Mouse (Mus musculus) neural tube, embryonic 12.5 days (tissue): ENCODE measurements around the gene Gzmb. TPM values are rescaled to one million over a fixed set of nuclear protein-coding genes. Genes with fewer than 3 reads are reported as not detected.
"Not testable (repeated sequence)": the region's sequence is repeated elsewhere in the genome, so short reads cannot be mapped to it uniquely, and the experiment has no call there.

Experiments
- ATAC-seq: fragments of 200-750 bp; cut with Nextera tagmentation; 2 replicates; pipeline ENCODE4 v1.8.0; 2017; ENCODE audit warnings: low read depth, mild to moderate bottlenecking, moderate TSS enrichment, moderate library complexity; ENCODE audit not compliant: low FRiP score
- H3K27ac ChIP-seq: fragments of 300-500 bp; sonication (generic); 2 replicates; pipeline ENCODE4 v1.5.1; 2016
- H3K27me3 ChIP-seq: fragments of 300-500 bp; sonication (generic); replicated peaks from 2 replicates; pipeline ENCODE4 v1.6.1; 2016; ENCODE audit warnings: mild to moderate bottlenecking
- H3K36me3 ChIP-seq: fragments of 300-500 bp; sonication (generic); 2 replicates; pipeline ENCODE4 v1.6.1; 2016; ENCODE audit warnings: mild to moderate bottlenecking
- H3K4me1 ChIP-seq: fragments of 300-500 bp; sonication (generic); 2 replicates; pipeline ENCODE4 v1.6.1; 2016
- H3K4me2 ChIP-seq: fragments of 300-500 bp; sonication (generic); replicated peaks from 2 replicates; pipeline ENCODE4 v1.6.1; 2016; ENCODE audit warnings: mild to moderate bottlenecking
- H3K4me3 ChIP-seq: fragments of 300-500 bp; sonication (generic); 2 replicates; pipeline ENCODE4 v1.5.1; 2016
- H3K9ac ChIP-seq: fragments of 300-500 bp; sonication (generic); 2 replicates; pipeline ENCODE4 v1.6.1; 2016; ENCODE audit warnings: mild to moderate bottlenecking
- H3K9me3 ChIP-seq: fragments of 300-500 bp; sonication (generic); 2 replicates; pipeline ENCODE4 v1.6.1; 2016; ENCODE audit warnings: mild to moderate bottlenecking
- WGBS: fragments of 180-500 bp; shearing (Covaris S2); methylation state at CpG from one replicate; pipeline ENCODE4 v1.1.7; 2016; 5-methylcytosine and 5-hydroxymethylcytosine counted together
- polyA plus RNA-seq: library from polyadenylated mRNA; unstranded; fragments of >200 nt; fragmentation: Nextera tagmentation; extraction: Ambion mirVana; gene quantifications from 2 replicates; pipeline ENCODE4 v1.2.1, GENCODE M21; 2016

Gzmb gene
- not detected in 2 replicates for polyA plus RNA-seq

DNA sequence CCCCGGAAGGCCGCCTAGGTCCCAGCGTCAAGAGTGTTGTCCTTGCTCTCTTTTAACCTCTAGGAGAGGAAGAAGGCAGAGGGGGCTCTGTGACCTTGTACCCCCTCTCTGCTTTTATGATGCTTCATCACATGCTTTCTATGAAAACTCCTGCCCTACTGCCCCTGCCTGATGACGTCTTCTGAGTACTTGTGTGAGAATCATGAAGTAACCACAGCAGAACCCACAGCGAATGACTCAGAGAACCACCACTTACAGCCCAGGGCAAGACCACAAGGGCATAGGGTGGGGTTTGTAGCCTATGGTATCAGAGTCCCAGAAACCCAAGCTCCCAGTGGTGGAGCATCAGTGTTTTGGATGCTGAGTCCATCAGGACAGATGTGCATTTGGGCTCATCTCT lies at the start of gene Gzmb:
Gene Gzmb (minus strand): TSS at position 108 of the 400 bp plus-strand sequence.
- H3K27me3 ChIP-seq = no peaks in the 10 kb centered on the region
- no peak within 1 kb of the TSS for H3K9ac ChIP-seq
- H3K27ac ChIP-seq = no peak within 1 kb of the TSS
- ATAC-seq = no peak
- H3K4me1 ChIP-seq = no peaks in the 10 kb centered on the region
- no peak within 1 kb of the TSS for H3K4me2 ChIP-seq
- H3K36me3 ChIP-seq = no peaks in the 10 kb centered on the region
- 92% methylated on average over 5 of the region's 5 CpGs for WGBS
- H3K9me3 ChIP-seq = no peaks in the 10 kb centered on the region
- H3K4me3 ChIP-seq = no peak within 1 kb of the TSS

- not testable (repeated sequence) for H3K36me3 ChIP-seq, H3K27ac ChIP-seq, H3K27me3 ChIP-seq, ATAC-seq, H3K9me3 ChIP-seq, H3K4me3 ChIP-seq, H3K4me2 ChIP-seq, H3K4me1 ChIP-seq, H3K9ac ChIP-seq
Measured at GRCm38 (mm10) chr14:56311801-56312200, 49.7 kb upstream of the Gzmb start.

DNA sequence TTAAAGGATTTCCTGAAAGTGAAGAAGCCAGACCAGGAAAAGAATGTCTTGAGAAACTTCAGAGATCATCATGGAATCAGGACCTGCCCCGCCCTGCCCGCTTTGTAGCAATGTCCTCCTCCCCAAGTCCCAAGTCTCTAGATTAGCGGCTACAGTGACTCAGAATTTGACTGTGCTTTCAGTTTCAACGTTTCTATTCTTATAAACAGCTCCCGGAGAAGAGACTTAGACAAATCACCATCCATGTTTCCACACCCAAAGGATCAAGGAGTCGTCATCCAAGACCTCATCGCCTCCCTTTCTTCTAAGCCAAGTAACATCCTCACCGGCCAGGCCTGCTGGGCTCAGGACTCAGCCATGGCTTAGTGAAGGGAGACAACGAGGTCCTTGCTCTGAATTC lies 48.2 kb upstream of the Gzmb start:
- no peaks in the 10 kb centered on the region for H3K36me3 ChIP-seq
- no peaks in the 10 kb centered on the region for H3K9me3 ChIP-seq
- ATAC-seq = no peak
- 87% methylated on average over 9 of the region's 9 CpGs for WGBS
- H3K4me1 ChIP-seq = no peaks in the 10 kb centered on the region
- H3K9ac ChIP-seq = no peak overlapping the region
- H3K4me2 ChIP-seq = no peak overlapping the region
- no peaks in the 10 kb centered on the region for H3K27me3 ChIP-seq
- H3K27ac ChIP-seq = no peak overlapping the region
- no peak overlapping the region for H3K4me3 ChIP-seq

DNA sequence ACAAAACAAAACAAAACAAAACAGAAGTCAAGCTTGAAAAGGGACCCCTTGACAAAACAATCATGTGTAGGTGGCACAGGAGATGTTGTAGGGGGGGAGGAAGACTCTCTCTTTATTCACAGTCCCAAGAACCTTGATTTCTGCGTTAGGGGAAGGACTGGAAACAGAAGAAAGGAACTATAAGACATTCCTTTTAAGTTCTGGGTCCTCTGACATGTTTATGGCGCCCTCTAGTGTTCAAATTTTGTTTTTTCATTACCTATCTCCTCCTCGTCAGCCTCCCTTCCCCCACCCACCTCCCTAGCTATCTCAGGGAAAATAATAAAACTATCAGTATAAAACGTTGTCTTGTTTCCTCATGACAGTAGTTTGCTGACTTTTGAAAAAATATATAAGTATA lies 42.1 kb upstream of the Gzmb start:
- Histone ChIP-seq H3K4me1 (no peaks in the 10 kb centered on the region), H3K27ac (no peak overlapping the region), H3K4me3 (no peak overlapping the region), H3K9me3 (no peaks in the 10 kb centered on the region), H3K27me3 (no peaks in the 10 kb centered on the region), H3K4me2 (no peak overlapping the region), H3K9ac (no peak overlapping the region), H3K36me3 (no peaks in the 10 kb centered on the region)
- WGBS = 0% methylated on average over 4 of the region's 4 CpGs
- ATAC-seq = no peak

DNA sequence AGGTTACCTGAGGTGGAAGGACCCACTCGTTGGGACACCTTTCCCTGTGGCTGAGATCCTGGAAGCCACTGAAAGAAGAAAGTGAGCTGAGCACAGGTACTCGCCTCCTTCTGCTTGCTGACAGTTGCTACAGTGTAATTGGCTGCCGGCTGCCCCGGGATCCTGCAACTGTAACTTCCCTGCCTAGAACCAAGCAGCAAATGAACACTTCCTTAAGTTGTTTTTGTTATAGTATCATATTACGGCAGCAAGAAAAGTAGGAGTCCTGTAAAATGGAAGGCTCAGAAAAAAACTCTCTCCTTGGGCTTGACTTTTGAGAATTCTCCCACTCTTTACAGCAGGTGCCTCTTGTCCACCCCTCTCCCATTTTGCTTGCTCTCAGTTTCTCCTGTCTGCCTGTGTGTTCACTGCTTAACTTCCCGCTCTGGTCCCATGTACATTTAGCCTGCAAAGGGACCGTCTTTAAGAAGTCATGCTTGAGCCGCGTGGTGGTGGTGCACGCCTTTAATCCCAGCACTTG lies 41.5 kb upstream of the Gzmb start:
- WGBS = 69% methylated on average over 10 of the region's 10 CpGs
- no peaks in the 10 kb centered on the region for H3K4me1 ChIP-seq
- no peak overlapping the region for H3K4me3 ChIP-seq
- H3K9me3 ChIP-seq = no peaks in the 10 kb centered on the region
- H3K36me3 ChIP-seq = no peaks in the 10 kb centered on the region
- H3K27me3 ChIP-seq = no peaks in the 10 kb centered on the region
- no peak overlapping the region for H3K27ac ChIP-seq
- ATAC-seq = no peak
- no peak overlapping the region for H3K9ac ChIP-seq
- no peak overlapping the region for H3K4me2 ChIP-seq

DNA sequence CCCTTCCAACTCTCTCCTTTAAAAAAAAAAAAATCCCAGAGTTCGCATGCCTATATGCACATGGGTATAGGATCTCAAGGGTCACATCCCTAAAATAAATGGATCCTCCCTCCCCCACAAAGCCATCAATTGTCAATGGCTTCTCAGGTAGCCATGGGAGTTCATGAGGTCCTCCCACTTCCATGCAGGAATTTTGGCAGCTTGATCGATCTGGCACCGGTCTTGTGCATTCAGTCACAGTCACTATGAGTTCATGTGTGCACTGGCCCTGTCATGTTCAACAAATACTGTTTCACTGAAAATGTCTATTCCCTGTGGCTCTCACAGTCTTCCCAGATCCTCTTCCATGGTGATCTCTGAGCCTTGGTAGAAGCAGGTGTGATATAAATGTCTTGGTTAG lies 40.0 kb upstream of the Gzmb start:
- 89% methylated on average over 3 of the region's 3 CpGs for WGBS
- no peaks in the 10 kb centered on the region for H3K4me1 ChIP-seq
- no peak overlapping the region for H3K4me3 ChIP-seq
- H3K27ac ChIP-seq = no peak overlapping the region
- ATAC-seq = no peak
- no peaks in the 10 kb centered on the region for H3K9me3 ChIP-seq
- no peak overlapping the region for H3K4me2 ChIP-seq
- no peaks in the 10 kb centered on the region for H3K36me3 ChIP-seq
- H3K9ac ChIP-seq = no peak overlapping the region
- no peaks in the 10 kb centered on the region for H3K27me3 ChIP-seq

DNA sequence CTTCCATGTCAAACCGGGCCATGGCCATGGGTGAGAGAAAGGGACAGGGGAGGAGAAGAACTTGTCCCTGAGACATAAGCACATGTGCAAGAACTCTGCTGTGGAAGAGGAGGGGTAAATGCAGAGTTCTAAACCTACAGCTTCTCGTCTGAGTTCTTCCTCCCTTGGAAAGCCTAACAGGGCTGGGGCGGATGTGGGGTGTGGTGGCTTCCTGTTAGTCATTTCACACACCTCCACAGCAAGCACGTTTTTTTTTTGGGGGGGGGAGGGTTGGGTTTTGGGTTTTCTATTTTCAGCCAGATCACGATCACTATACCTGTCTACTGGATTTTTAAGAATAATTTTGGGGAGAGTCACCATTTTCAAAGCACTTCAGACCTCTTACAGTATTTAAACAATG lies 34.7 kb upstream of the Gzmb start:
- WGBS = 76% methylated on average over 5 of the region's 5 CpGs
- Histone ChIP-seq H3K4me3 (no peak overlapping the region), H3K36me3 (no peaks in the 10 kb centered on the region), H3K4me1 (no peaks in the 10 kb centered on the region), H3K27ac (no peak overlapping the region), H3K4me2 (no peak overlapping the region), H3K27me3 (no peaks in the 10 kb centered on the region), H3K9me3 (no peaks in the 10 kb centered on the region), H3K9ac (no peak overlapping the region)
- no peak for ATAC-seq

DNA sequence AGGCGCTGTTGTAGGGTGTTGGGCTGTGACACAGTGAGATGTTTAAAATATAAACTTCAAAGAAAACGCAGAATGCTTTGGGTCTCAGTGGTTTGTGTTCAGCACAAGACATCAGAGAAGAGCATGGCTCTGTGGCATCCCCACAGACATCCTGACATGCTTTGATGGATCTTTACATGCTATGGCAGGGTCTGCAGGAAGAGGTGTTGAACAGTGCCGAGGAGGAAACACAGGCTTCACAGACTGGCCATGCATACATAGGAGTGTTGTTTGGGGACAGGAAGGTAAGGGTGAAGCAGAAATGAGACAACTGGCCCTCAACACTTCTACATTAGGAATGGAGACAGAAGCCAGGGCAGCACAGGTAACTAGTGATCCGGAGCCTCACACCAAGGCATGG lies 34.0 kb upstream of the Gzmb start:
- Histone ChIP-seq H3K27ac (no peak overlapping the region), H3K4me3 (no peak overlapping the region), H3K9ac (no peak overlapping the region), H3K27me3 (no peaks in the 10 kb centered on the region), H3K4me1 (no peaks in the 10 kb centered on the region), H3K4me2 (no peak overlapping the region), H3K36me3 (no peaks in the 10 kb centered on the region), H3K9me3 (no peaks in the 10 kb centered on the region)
- no peak for ATAC-seq
- WGBS = 90% methylated on average over 4 of the region's 4 CpGs

DNA sequence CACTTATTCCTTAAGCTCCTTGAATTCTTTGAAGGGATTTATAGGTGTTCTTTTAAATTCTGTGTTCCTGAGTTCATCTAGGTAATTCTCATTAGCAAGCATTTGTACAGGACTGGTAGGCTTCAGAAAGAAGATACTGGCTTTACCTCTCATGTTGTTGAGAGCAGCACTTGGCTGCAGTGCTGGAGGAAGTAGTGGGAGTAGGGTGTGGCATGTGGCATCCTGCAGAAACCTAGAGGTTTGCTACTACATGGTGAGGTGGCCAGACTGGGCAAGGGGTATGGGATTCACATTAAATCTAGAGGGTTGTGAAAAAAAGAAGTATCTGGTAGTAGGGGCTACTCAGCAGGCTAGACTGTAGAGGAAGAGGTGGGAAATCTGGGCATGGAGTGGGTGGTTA lies 31.1 kb upstream of the Gzmb start:
- no peaks in the 10 kb centered on the region for H3K4me1 ChIP-seq
- no peaks in the 10 kb centered on the region for H3K36me3 ChIP-seq
- H3K9me3 ChIP-seq = no peaks in the 10 kb centered on the region
- H3K27ac ChIP-seq = no peak overlapping the region
- ATAC-seq = no peak
- H3K9ac ChIP-seq = no peak overlapping the region
- H3K4me3 ChIP-seq = no peak overlapping the region
- H3K27me3 ChIP-seq = no peaks in the 10 kb centered on the region
- H3K4me2 ChIP-seq = no peak overlapping the region

- Histone ChIP-seq H3K27ac (no peak overlapping the region), H3K4me3 (no peak overlapping the region)
- no peak for ATAC-seq
Measured at GRCm38 (mm10) chr14:56288651-56289050, 26.6 kb upstream of the Gzmb start.

DNA sequence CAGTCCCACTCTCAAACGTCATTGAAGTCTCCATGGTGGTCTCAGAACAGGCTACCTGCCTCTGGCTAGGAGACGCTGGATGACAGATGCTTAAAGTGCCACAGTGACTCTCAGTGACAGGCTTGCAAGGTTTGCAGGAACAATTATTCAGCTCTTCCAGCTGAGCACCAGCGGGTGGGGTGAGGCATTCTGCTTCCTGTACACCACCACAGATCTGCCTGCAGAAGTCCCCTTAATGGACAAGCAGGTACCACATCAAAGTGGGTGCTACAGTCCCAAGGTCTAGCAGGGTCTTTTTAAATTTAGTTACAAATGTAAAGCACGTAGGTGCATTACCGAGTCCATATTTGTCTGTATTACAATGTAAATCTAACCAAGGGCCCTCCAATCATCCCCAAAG lies 25.7 kb upstream of the Gzmb start:
- H3K9me3 ChIP-seq = no peaks in the 10 kb centered on the region
- H3K4me1 ChIP-seq = no peaks in the 10 kb centered on the region
- H3K4me2 ChIP-seq = no peak overlapping the region
- no peak for ATAC-seq
- H3K36me3 ChIP-seq = no peaks in the 10 kb centered on the region
- H3K27me3 ChIP-seq = no peaks in the 10 kb centered on the region
- 79% methylated on average over 5 of the region's 5 CpGs for WGBS
- no peak overlapping the region for H3K4me3 ChIP-seq
- H3K27ac ChIP-seq = no peak overlapping the region
- no peak overlapping the region for H3K9ac ChIP-seq

More at GRCm38 (mm10) chr14:56288651-56289050, 26.6 kb upstream of the Gzmb start:
- no peaks in the 10 kb centered on the region for H3K9me3 ChIP-seq
- no peaks in the 10 kb centered on the region for H3K36me3 ChIP-seq
- no peaks in the 10 kb centered on the region for H3K27me3 ChIP-seq
- H3K4me1 ChIP-seq = no peaks in the 10 kb centered on the region
- H3K4me2 ChIP-seq = no peak overlapping the region
- H3K9ac ChIP-seq = no peak overlapping the region
- 53% methylated on average over 5 of the region's 5 CpGs for WGBS

DNA sequence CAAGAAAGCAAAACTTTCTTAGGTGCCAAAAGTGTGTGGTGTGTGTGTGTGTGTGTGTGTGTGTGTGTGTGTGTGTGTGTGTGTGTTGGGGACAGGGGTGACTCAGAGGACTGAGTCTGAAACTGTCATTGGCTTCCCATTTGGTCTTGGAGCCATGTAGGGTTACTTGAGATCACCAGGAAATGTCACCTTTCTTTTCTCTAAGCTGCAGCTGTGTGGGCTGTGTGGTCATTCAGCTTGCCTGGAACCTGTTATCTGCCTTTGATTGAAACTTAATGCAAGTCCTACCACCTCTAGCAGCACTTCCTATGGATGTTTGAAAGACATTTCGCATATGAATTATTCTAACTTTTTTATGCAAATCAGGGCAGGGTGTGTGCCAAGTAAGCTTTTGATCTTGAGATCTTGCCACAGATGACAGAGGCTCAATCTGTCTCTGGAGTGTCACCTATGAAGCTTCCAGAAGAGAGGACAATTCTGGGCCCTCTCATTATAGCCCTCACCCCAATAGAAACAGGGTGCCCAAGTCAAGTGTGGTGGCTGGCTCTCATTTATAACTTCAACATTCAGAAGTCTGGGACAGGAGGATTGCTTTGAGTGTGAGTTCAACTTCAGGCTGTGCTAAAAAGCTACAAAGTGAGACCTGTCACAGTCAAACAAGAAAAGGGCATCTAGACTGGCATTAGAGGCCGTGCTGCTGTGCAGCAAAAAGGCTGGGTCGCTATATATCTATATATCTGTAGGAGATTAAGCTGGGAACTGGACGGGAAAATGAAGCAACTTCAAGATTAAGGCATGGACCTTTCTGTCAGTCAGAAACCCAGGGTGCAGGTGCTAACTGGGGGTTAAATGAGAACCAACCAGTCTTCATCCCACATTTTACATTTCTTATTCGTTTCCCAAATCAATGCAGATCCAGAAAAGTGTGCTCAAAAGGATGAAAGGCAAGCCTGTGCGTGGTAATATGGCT lies 22.6 kb upstream of the Gzmb start:
- no peaks in the 10 kb centered on the region for H3K9me3 ChIP-seq
- H3K27me3 ChIP-seq = no peaks in the 10 kb centered on the region
- no peaks in the 10 kb centered on the region for H3K36me3 ChIP-seq
- ATAC-seq = no peak
- H3K27ac ChIP-seq = no peak overlapping the region
- no peaks in the 10 kb centered on the region for H3K4me1 ChIP-seq
- no peak overlapping the region for H3K9ac ChIP-seq
- 83% methylated on average over 6 of the region's 6 CpGs for WGBS
- no peak overlapping the region for H3K4me3 ChIP-seq
- no peak overlapping the region for H3K4me2 ChIP-seq

DNA sequence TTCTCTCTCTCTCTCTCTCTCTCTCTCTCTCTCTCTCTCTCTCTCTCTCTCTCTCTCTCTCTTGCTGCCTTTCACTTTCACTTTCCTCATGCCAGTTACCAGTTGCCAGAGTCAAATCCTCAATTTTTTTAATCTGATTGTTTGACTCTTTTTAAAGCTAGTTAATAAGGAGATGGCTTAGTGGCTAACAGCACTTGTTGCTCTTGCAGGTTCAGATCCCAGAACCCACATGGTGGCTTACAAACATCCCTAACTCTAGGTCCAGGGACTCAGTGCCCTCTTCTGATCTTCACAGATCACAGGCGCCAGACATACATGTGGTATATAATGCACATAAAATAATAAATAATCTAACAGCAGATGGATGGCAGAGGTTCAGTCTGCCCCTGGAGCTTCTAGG lies 21.8 kb upstream of the Gzmb start:
- WGBS = 86% methylated on average over 1 of the region's 1 CpGs
- Histone ChIP-seq H3K36me3 (no peaks in the 10 kb centered on the region), H3K27ac (no peak overlapping the region), H3K9me3 (no peaks in the 10 kb centered on the region), H3K9ac (no peak overlapping the region), H3K27me3 (no peaks in the 10 kb centered on the region), H3K4me1 (no peaks in the 10 kb centered on the region), H3K4me3 (no peak overlapping the region), H3K4me2 (no peak overlapping the region)
- ATAC-seq = no peak
